Comparison of ENCODE assay signal across 16 mouse cellular contexts in the genomic region with DNA sequence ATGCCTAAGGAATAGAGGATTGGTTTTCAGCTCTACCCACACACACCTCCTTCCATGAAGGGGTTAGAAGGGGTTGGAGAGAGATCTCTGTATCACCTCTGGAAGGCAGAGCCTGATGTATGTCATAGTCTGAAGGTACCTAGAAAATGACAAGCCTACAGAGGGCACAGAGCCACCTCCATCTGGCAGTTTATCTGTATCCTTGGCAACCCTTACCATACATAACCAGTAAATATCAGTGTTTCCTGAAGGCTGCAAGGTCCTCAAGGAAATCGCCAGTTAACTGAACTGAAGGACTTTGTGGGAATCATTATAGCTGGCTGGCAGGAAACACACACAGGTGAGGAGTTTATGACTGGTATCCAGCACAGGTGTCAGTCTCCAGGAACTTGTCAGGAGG.
"Had no signal": no experiment of that assay in that cellular context is flagged by ENCODE, and none has a peak within 500 bp of the region (broad histone marks: within the 10 kb centered on the region; RNA-seq: fewer than 3 reads in every experiment).

No protein-coding gene starts in this region.

- H3K27me3 ChIP-seq: neural tube, embryonic 13.5 days; neural tube, embryonic 15.5 days; stomach, embryonic 15.5 days had no signal

- H3K27ac ChIP-seq: neural tube, embryonic 13.5 days; neural tube, embryonic 15.5 days; stomach, embryonic 15.5 days; stomach, postnatal 0 days had no signal

- DNase-seq: retina, postnatal 1 day; right cerebral cortex, adult 18-20 months; right cerebral cortex, postnatal 14 days; right cerebral cortex, postnatal 25 days; right cerebral cortex, postnatal 4 days; spleen, adult 18-20 months; thymus, adult 18-20 months; thymus, adult 2 months; thymus, postnatal 14 days; thymus, postnatal 25 days; thymus, postnatal 36 days; thymus, postnatal 4 days had no signal

- H3K9me3 ChIP-seq: neural tube, embryonic 13.5 days; neural tube, embryonic 15.5 days; stomach, embryonic 15.5 days had no signal

- H3K4me2 ChIP-seq: neural tube, embryonic 13.5 days; neural tube, embryonic 15.5 days; stomach, embryonic 15.5 days had no signal

- H3K9ac ChIP-seq: neural tube, embryonic 13.5 days; neural tube, embryonic 15.5 days; stomach, embryonic 15.5 days had no signal

- H3K36me3 ChIP-seq: neural tube, embryonic 15.5 days; stomach, embryonic 15.5 days had no signal

- H3K4me3 ChIP-seq: neural tube, embryonic 13.5 days; neural tube, embryonic 15.5 days; stomach, embryonic 15.5 days had no signal

- H3K4me1 ChIP-seq: neural tube, embryonic 13.5 days; neural tube, embryonic 15.5 days; stomach, embryonic 15.5 days had no signal
